Mouse (Mus musculus) heart, embryonic 12.5 days (tissue): ENCODE data around the gene Pex26. TPM values are rescaled to one million over a fixed set of nuclear protein-coding genes. Genes with fewer than 3 reads are reported as not detected.

Source experiments
- ATAC-seq: fragments of 200-750 bp; cut with Nextera tagmentation; 2 replicates; pipeline ENCODE4 v1.8.0; 2017; ENCODE audit warnings: moderate TSS enrichment, moderate library complexity; ENCODE audit not compliant: insufficient number of reproducible peaks, low FRiP score
- H3K27ac ChIP-seq: fragments of 300-500 bp; sonication (generic); 2 replicates; pipeline ENCODE4 v1.5.1; 2016; ENCODE audit warnings: mild to moderate bottlenecking, moderate library complexity; ENCODE audit not compliant: poor library complexity, severe bottlenecking
- H3K27me3 ChIP-seq: fragments of 300-500 bp; sonication (generic); replicated peaks from 2 replicates; pipeline ENCODE4 v1.6.1; 2016; ENCODE audit warnings: mild to moderate bottlenecking, moderate library complexity
- H3K36me3 ChIP-seq: fragments of 300-500 bp; sonication (generic); 2 replicates; pipeline ENCODE4 v1.6.1; 2016; ENCODE audit warnings: mild to moderate bottlenecking, moderate library complexity
- H3K4me1 ChIP-seq: fragments of 300-500 bp; sonication (generic); replicated peaks from 2 replicates; pipeline ENCODE4 v1.6.1; 2016; ENCODE audit warnings: mild to moderate bottlenecking
- H3K4me2 ChIP-seq: fragments of 300-500 bp; sonication (generic); 2 replicates; pipeline ENCODE4 v1.6.1; 2016; ENCODE audit warnings: mild to moderate bottlenecking, moderate library complexity
- H3K4me3 ChIP-seq: fragments of 300-500 bp; sonication (generic); 2 replicates; pipeline ENCODE4 v1.5.1; 2016; ENCODE audit warnings: mild to moderate bottlenecking
- H3K9ac ChIP-seq: fragments of 300-500 bp; sonication (generic); 2 replicates; pipeline ENCODE4 v1.6.1; 2016; ENCODE audit warnings: mild to moderate bottlenecking, moderate library complexity
- H3K9me3 ChIP-seq: fragments of 300-500 bp; sonication (generic); replicated peaks from 2 replicates; pipeline ENCODE4 v1.6.1; 2016; ENCODE audit warnings: mild to moderate bottlenecking, moderate library complexity
- WGBS: fragments of 180-500 bp; shearing (Covaris S2); methylation state at CpG from one replicate; pipeline ENCODE4 v1.1.7; 2016; 5-methylcytosine and 5-hydroxymethylcytosine counted together
- polyA plus RNA-seq: library from polyadenylated mRNA; unstranded; fragments of >200 nt; fragmentation: Nextera tagmentation; extraction: Ambion mirVana; gene quantifications from 2 replicates; pipeline ENCODE4 v1.2.1, GENCODE M21; 2016

Pex26 gene
- polyA plus RNA-seq, 1 experiment from 2014 or later = 6.1 TPM

DNA sequence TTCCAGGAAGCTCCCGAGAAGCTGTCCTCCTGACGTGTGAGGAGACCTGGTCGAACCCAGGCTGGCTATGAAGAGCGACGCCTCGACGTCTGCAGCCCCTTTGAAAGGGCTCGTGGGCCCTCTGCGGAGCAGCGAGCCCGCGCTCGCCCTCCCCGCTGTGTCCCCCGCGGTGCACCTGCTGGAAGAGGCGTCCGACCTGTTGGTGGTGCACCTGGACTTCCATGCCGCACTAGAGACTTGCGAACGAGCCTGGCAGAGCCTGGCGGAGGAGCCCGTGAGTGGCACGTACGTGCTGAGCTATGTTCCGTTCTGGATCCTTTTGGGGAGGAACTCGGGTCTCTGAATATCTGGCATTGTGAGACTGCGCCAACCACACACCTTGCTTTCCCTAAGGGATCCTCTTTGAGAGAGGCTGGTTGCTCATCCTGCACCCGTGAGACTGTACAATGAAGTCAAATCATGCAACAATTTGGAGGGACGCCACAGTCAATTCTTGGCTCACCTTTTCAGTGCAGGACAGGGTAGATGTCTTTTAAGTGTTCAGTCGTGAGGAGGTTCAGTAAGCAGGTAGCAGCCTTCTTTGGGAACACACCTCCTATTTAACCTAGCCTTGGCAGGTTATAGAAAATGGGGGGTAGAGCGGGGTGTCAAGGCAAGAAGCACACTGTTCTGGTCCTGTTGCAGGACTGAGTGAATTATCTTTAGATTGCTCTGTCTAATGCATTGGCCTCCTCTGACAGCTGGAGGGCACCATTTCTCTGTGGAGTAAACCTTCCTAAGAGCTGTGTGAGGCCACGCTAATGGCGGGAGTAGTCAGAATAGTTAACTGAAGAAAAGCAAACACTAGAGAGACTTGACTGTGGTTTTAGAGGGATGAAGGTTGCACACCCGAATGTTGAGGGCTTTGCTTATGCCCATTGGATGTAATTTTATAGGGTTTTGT lies 1.0 kb downstream of the Pex26 start:
- 2% methylated on average over 35 of the region's 35 CpGs for WGBS
- peak; percentile 79 for ATAC-seq
- Histone ChIP-seq H3K36me3 (peaks cover 24% of the 10 kb centered on the region), H3K27ac (no peak overlapping the region), H3K27me3 (no peaks in the 10 kb centered on the region), H3K4me2 (peak overlapping the region; percentile 100), H3K4me3 (peak overlapping the region; percentile 70), H3K9ac (peak overlapping the region; percentile 84), H3K4me1 (peaks cover 21% of the 10 kb centered on the region), H3K9me3 (no peaks in the 10 kb centered on the region)

DNA sequence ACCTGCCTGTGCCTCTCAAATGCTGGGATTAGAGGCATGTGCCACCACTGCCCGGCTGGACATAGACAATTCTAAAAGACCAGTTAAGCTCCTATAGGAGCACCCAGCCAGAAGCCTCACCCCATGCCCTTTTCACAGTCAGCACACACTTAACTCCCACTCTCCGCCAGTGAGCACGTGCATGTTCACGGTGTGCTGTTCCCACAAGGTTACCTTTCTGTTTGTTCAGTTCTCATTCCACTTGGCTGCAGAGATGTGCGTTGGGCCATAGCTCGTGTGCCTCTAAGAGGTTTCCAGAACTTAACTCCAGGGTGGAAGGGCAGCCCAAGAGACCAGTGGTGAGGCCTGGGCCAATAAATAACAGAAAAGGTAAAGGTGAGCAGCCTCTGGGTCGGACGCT lies 1.8 kb downstream of the Pex26 start:
- 79% methylated on average over 8 of the region's 8 CpGs for WGBS
- H3K27ac ChIP-seq = no peak overlapping the region
- no peak overlapping the region for H3K9ac ChIP-seq

DNA sequence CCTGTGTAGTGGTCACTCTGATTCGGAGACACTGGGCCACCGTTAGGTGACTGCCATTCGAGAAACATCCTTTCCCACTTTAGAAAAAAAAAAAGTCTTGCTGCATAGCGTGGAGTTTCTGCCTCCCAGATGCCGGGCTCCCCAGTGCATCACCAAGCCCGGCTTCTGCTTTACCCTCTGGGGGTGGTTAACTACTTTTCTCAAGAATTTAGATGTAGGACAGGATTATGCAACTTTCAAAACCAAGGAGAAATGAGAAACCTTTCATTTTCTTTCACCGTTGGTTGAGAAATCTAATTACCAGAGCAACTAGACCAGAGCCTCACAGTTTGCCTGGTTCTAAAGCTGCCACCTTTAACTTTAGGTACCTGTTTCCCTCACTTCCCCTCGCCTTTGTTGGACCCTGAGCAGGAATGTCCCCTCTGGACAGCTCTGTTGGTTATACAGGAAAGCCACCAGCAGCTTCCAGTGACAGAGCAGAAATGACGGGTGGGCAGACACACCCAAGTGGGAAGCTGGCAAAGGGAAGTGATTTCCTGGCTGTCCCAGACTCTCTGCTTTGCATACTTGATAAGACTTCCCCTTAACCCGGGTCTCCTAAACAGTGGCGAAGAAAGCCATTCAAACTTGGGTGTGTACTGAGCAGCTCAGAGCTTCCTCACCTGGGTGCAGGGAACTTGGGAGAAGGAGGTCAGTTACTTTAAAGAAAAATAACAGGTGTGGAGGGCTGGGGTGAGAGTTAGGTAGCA lies 8.0 kb downstream of the Pex26 start:
- Histone ChIP-seq H3K27me3 (no peaks in the 10 kb centered on the region), H3K27ac (no peak overlapping the region), H3K9ac (no peak overlapping the region), H3K4me1 (peaks cover 16% of the 10 kb centered on the region), H3K4me2 (no peak overlapping the region), H3K4me3 (no peak overlapping the region), H3K9me3 (no peaks in the 10 kb centered on the region), H3K36me3 (peaks cover 54% of the 10 kb centered on the region)
- WGBS = 62% methylated on average over 11 of the region's 11 CpGs
- ATAC-seq = peak; percentile 51; the same call in 1 of the 2 replicates

More for the DNA sequence above, 1.8 kb downstream of the Pex26 start:
- H3K4me1 ChIP-seq = peaks cover 21% of the 10 kb centered on the region
- H3K4me2 ChIP-seq = peak overlapping the region; percentile 100
- no peak for ATAC-seq
- peaks cover 31% of the 10 kb centered on the region for H3K36me3 ChIP-seq
- no peak overlapping the region for H3K4me3 ChIP-seq
- H3K27me3 ChIP-seq = no peaks in the 10 kb centered on the region
- no peaks in the 10 kb centered on the region for H3K9me3 ChIP-seq

DNA sequence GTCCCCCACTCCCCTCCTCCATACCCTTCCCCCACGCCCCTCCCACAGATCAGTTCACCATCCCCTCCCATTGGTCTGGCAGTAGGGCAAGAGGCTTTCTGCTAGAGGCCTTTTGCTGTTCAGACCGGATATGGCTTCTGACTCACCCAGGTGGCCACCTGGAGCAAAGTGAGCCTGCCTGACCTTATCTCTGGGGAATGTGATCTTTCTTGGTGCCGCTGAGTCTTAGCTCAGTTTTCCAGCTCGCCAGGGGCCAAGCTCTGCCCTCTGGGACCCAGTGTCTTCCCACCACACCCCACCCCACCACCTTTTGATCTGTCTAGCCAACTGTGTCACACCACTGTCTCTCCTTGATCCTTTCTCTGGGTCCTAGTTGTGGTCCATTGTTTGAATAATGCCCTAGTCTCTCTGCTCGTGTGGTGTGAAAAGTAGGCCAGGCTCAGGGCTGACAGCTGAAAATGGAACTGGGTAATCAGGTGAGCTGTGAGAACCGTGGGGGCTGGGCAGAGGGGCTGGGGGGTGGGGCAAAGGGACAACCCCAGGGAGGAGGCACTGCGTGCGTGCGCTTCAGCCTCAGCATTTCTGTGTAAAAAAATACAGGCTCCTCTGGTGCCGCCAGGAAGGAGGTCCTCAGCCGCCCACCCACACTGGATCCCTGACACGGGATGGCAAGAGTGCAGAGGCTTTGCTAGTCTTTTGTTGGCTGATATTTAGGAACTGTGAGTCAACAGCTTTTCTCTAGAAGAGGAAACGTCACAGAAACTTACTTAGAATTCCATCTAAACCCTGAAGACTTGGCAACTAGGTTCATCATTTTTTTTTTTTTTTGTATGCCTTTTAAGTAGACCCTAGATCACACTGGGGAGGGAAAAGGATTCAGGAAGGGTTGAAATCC lies 10.8 kb downstream of the Pex26 start:
- no peaks in the 10 kb centered on the region for H3K27me3 ChIP-seq
- H3K9me3 ChIP-seq = no peaks in the 10 kb centered on the region
- H3K36me3 ChIP-seq = peaks cover 40% of the 10 kb centered on the region
- WGBS = 43% methylated on average over 13 of the region's 13 CpGs
- ATAC-seq = no peak
- H3K4me1 ChIP-seq = peaks cover 16% of the 10 kb centered on the region
- no peak overlapping the region for H3K4me2 ChIP-seq
- no peak overlapping the region for H3K27ac ChIP-seq
- H3K4me3 ChIP-seq = no peak overlapping the region
- H3K9ac ChIP-seq = no peak overlapping the region

DNA sequence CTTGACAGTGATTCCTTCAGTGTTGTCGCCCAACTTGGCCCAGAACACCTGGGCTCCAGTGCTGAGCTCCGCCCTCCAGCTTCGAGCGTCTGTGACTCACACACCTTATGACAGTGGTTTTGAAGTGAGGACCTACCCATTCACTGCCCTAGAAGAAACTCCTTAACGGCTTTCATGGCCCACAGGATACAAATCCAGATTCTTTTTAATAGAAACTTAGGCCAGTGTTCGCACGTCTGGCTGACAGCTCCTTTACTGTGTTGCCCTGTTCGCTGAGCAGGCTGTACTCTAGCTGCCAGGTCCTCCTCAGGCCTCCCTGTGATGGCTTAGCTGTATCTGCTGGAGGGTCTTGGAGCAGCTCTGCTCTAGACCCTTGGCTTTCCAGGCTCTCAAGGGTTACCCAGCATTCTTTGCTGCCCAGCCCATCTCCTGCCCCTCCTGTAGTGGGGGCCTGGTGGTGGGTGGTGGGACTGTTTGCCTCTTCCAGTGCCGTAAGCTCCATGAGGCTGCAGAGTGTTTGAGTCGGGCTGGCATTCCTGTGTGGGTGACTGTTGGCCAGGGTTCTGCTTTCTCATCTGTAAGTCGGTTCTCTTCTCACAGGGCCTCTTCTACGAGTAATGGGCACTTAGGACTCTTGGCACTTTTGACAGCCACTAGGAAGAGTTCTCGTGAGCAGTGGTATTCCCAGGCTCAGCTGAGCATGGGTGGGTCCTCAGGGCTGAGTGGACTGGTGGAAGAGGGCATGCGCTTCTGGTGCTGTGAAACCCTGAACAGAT lies 11.7 kb downstream of the Pex26 start:
- Histone ChIP-seq H3K4me3 (no peak overlapping the region), H3K27me3 (no peaks in the 10 kb centered on the region), H3K27ac (no peak overlapping the region), H3K4me2 (no peak overlapping the region), H3K9me3 (no peaks in the 10 kb centered on the region), H3K9ac (no peak overlapping the region), H3K36me3 (peaks cover 32% of the 10 kb centered on the region), H3K4me1 (peaks cover 16% of the 10 kb centered on the region)
- ATAC-seq = no peak
- 71% methylated on average over 14 of the region's 14 CpGs for WGBS

DNA sequence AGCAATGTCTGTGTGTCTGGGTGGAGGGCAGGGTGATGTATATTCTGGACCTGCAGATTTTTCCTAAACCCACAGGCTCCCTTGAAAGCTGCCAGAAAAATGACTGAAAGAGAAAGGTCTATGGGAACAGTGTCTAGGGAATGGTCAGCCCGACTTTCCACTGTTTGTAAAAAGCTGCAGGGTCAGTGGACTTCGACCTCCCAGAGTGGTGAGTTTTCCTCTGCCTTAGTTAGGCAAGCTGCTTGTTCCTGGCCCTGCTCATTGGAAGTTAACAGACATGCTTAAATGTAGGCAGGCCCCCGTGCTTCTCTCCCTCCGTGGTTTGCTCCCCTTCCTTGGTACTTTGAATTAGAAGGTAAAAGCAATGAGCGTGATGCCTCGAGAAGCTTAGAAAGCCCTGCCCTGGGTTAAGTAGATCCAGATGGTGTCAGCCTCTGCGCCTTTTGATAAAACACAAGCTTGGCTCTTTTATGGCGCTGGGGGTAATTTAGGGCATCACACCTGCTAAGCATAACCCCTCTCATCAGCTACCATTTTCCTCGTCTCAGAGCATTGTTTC lies 14.4 kb downstream of the Pex26 start:
- WGBS = 58% methylated on average over 9 of the region's 9 CpGs
- Histone ChIP-seq H3K9me3 (no peaks in the 10 kb centered on the region), H3K4me2 (no peak overlapping the region), H3K9ac (no peak overlapping the region), H3K27ac (no peak overlapping the region), H3K36me3 (peaks cover 16% of the 10 kb centered on the region), H3K27me3 (no peaks in the 10 kb centered on the region), H3K4me1 (peaks cover 16% of the 10 kb centered on the region), H3K4me3 (no peak overlapping the region)
- ATAC-seq = no peak

DNA sequence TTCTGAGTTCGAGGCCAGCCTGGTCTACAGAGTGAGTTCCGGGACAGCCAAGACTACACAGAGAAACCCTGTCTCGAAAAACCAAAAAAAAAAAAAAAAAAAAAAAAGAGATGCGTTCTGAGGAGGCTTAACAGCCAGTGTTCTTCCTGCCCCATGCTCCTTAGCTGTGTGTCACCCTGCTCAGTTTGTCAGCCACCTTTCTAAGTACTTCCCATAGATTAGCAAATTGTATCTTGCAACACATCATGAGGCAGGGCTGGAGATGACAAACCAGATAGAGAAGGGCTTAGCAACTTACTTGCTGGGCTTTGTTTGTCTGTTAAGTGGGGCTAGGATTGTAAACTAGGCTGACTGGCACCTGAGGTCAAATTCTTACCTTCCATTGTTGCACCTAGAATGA lies 17.0 kb downstream of the Pex26 start:
- Histone ChIP-seq H3K4me2 (no peak overlapping the region), H3K27me3 (no peaks in the 10 kb centered on the region), H3K36me3 (no peaks in the 10 kb centered on the region), H3K9me3 (no peaks in the 10 kb centered on the region), H3K9ac (no peak overlapping the region), H3K4me3 (no peak overlapping the region), H3K27ac (no peak overlapping the region), H3K4me1 (no peaks in the 10 kb centered on the region)
- 79% methylated on average over 4 of the region's 4 CpGs for WGBS
- ATAC-seq = no peak

DNA sequence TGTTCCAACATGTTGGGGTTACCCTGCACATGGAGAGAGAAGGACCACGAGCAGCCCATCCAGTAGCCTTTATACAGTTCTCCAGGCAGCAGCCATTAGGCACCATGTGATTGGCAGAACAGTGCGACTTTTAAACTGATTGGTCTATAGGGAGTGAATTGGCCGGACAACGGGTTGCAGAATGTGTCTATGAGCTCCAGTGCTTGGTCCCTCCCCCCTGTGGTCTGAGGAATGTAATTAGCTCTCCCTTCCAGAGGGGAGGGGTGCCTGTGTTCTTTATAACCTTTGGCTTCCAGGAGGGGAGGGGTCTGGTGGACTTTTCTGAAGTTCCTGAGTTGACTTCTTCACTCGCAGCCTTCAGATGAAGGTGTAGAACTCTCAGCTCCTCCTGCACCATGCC lies 18.6 kb downstream of the Pex26 start:
- 81% methylated on average over 5 of the region's 5 CpGs for WGBS
- Histone ChIP-seq H3K9me3 (no peaks in the 10 kb centered on the region), H3K4me3 (no peak overlapping the region), H3K36me3 (no peaks in the 10 kb centered on the region), H3K27me3 (no peaks in the 10 kb centered on the region), H3K9ac (no peak overlapping the region), H3K27ac (no peak overlapping the region), H3K4me2 (no peak overlapping the region), H3K4me1 (no peaks in the 10 kb centered on the region)
- no peak for ATAC-seq

DNA sequence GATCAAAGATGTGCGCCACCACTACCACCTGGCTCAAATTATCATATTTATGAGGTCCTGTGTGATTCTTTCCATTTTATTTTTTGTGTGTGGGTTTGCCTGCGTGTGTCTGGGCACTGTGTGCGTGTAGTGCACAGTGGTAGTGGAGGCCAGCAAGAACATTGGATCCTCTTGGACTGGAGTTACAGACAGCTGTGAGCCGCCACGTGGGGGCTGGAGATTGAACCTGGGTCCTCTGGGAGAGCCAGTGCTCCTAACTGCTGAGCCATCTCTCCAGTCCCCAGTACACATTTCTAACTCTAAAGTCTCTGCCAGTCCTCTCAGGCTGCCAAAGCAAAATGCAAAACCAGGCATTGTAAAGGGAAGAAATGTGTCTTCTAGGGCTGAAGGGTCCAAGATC lies 23.0 kb downstream of the Pex26 start:
- 77% methylated on average over 5 of the region's 5 CpGs for WGBS
- Histone ChIP-seq H3K27ac (no peak overlapping the region), H3K4me3 (no peak overlapping the region), H3K4me2 (no peak overlapping the region), H3K9me3 (0 out of 2 replicates have a peak, but pooled peaks cover 6% of the 10 kb centered on the region), H3K36me3 (no peaks in the 10 kb centered on the region), H3K27me3 (peaks cover 24% of the 10 kb centered on the region), H3K9ac (no peak overlapping the region), H3K4me1 (peaks cover 14% of the 10 kb centered on the region)
- ATAC-seq = no peak

DNA sequence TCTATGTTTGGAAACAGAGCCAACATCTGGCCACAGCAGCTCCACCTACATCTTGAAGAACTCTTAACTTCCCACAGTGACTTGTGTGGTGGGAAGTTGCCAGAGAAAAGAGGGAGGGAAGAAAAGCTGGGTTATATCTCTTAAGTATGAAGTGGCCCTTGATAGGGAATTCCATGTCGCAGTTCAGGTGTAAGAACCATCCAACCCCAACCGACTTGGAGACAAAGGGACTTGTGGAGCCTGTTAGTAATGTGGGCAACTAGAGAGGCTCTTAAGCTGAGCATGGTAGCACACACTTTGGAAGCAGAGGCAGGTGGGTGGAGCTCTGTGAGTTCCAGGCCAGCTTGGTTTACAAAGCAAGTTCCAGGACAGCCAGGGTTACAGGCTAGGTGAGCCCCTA lies 26.1 kb downstream of the Pex26 start:
- Histone ChIP-seq H3K27me3 (peaks cover 37% of the 10 kb centered on the region), H3K36me3 (no peaks in the 10 kb centered on the region), H3K27ac (no peak overlapping the region), H3K4me3 (no peak overlapping the region), H3K4me1 (peaks cover 19% of the 10 kb centered on the region), H3K9me3 (0 out of 2 replicates have a peak, but pooled peaks cover 9% of the 10 kb centered on the region), H3K4me2 (no peak overlapping the region), H3K9ac (no peak overlapping the region)
- no peak for ATAC-seq
- WGBS = 78% methylated on average over 2 of the region's 2 CpGs
